Mouse (Mus musculus) kidney, adult 2 months (tissue): ENCODE data around the gene Tbc1d7. TPM values are rescaled to one million over a fixed set of nuclear protein-coding genes. Genes with fewer than 3 reads are reported as not detected.

Experiments
- DNase-seq: peaks from one replicate; pipeline ENCODE4 v3.0.0; 2021
- H3K27ac ChIP-seq: fragments of 200-500 bp; 2 replicates; pipeline ENCODE4 v1.5.1; 2012; ENCODE audit warnings: low read depth, low read length, control low read depth, inconsistent platforms; ENCODE audit not compliant: insufficient read depth
- H3K27me3 ChIP-seq: fragments of 200-500 bp; replicated peaks from 2 replicates; pipeline ENCODE4 v1.6.1; 2012; ENCODE audit warnings: mild to moderate bottlenecking, moderate library complexity, low read length, inconsistent platforms; ENCODE audit not compliant: control insufficient read depth, insufficient read depth
- H3K36me3 ChIP-seq: fragments of 200-500 bp; 2 replicates; pipeline ENCODE4 v1.6.1; 2012; ENCODE audit warnings: mild to moderate bottlenecking, moderate library complexity, low read length, inconsistent platforms; ENCODE audit not compliant: control insufficient read depth, insufficient read depth
- H3K4me1 ChIP-seq: fragments of 200-500 bp; 2 replicates; pipeline ENCODE4 v1.6.1; 2011; ENCODE audit warnings: low read length; ENCODE audit not compliant: control insufficient read depth, insufficient read depth
- H3K4me3 ChIP-seq: fragments of 200-500 bp; 2 replicates; pipeline ENCODE4 v1.5.1; 2011; ENCODE audit warnings: mild to moderate bottlenecking, low read depth, low read length, control low read depth; ENCODE audit not compliant: insufficient read depth
- CTCF ChIP-seq: fragments of 200-500 bp; conservative IDR thresholded peaks from 2 replicates; pipeline ENCODE4 v1.5.1; 2011; ENCODE audit warnings: low read depth, mild to moderate bottlenecking, control low read depth, low read length, moderate library complexity, mixed read lengths; ENCODE audit not compliant: insufficient read depth, insufficient read length
- POLR2A ChIP-seq: fragments of 200-500 bp; IDR thresholded peaks from one replicate; pipeline ENCODE4 v1.6.1; 2011; ENCODE audit warnings: low read depth, low read length, control low read depth
- WGBS: fragments of 180-500 bp; shearing (Covaris S2); methylation state at CpG from one replicate; pipeline ENCODE4 v1.1.7; 2018; 5-methylcytosine and 5-hydroxymethylcytosine counted together
- polyA plus RNA-seq: library from polyadenylated mRNA; depleted of rRNA; stranded (reverse); fragments of >200 nt; gene quantifications from 2 replicates; pipeline ENCODE4 v1.2.3, GENCODE M21; 2012

Gene Tbc1d7
- polyA plus RNA-seq, 1 experiment, result 33.7 TPM

DNA sequence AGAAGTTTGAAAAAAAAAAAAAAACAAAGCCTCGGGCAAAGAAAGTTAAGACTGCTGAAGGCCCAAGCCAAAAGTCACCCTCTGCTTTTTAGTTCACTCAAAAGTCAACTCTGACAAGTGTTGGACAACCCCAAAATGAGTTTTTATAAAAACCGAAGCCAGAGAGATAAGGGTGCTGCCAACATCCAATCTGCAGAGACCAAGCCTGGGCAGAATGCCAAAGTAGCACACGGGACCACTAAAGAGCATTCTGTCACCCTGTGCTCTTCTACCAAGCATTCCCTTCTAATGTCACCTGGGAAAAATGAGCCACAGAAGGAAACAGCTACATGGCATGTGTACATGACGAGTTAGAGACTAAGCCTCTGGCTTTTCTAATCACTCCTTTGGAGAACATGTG is 36.8 kb downstream of the Tbc1d7 start:
- peaks cover 10% of the 10 kb centered on the region for H3K4me1 ChIP-seq
- WGBS, result 43% methylated on average over 4 of the region's 4 CpGs
- no peaks in the 10 kb centered on the region for H3K27me3 ChIP-seq
- H3K4me3 ChIP-seq, result no peak overlapping the region
- no peak for TF ChIP-seq POLR2A
- TF ChIP-seq CTCF, result no peak
- H3K36me3 ChIP-seq, result no peaks in the 10 kb centered on the region
- no peak overlapping the region for H3K27ac ChIP-seq
- DNase-seq, result no peak

DNA sequence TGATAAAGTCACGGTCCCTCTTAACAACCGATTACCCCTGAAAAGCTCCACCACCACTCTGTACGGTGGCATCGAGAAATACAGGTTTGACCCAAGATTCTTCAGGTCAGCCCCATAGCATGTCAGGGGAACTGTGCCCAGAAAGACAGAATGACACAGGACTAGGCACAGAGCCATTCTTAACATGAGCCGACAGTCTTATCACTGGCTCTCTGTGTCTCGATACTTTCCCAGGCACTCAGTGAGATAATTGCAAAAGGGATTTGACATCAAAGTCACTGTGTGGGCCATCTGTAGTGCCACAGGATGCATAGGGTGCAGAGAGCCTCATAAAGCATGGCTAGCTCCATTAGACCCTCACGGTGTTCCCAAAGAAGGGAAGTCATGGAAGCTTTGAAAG is 37.9 kb downstream of the Tbc1d7 start:
- Histone ChIP-seq H3K4me1 (peaks cover 10% of the 10 kb centered on the region), H3K27me3 (no peaks in the 10 kb centered on the region), H3K27ac (no peak overlapping the region), H3K36me3 (no peaks in the 10 kb centered on the region), H3K4me3 (no peak overlapping the region)
- WGBS, result 91% methylated on average over 7 of the region's 7 CpGs
- DNase-seq, result no peak
- TF ChIP-seq POLR2A (no peak), CTCF (no peak)

DNA sequence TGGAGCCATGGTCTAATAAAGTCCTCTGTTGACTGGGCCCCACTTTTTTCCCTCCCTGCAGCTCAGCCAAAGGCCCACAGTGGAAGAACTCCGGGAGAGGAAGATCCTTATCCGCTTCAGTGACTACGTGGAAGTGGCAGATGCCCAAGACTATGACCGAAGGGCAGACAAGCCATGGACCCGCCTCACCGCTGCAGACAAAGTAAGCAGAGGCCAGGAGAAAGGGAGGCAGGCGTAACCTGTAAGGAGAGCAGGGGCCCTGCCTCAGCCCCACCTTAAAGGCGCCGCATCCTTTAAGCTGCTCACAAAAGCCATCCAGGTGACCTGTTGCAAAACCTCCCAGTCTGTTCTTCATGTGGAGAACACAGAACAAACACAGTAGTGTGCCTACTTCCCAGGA is 38.4 kb downstream of the Tbc1d7 start:
- peaks cover 10% of the 10 kb centered on the region for H3K4me1 ChIP-seq
- TF ChIP-seq POLR2A (no peak), CTCF (no peak)
- 46% methylated on average over 9 of the region's 9 CpGs for WGBS
- no peaks in the 10 kb centered on the region for H3K27me3 ChIP-seq
- no peak overlapping the region for H3K27ac ChIP-seq
- H3K36me3 ChIP-seq, result no peaks in the 10 kb centered on the region
- no peak overlapping the region for H3K4me3 ChIP-seq
- DNase-seq, result peak; percentile 72

DNA sequence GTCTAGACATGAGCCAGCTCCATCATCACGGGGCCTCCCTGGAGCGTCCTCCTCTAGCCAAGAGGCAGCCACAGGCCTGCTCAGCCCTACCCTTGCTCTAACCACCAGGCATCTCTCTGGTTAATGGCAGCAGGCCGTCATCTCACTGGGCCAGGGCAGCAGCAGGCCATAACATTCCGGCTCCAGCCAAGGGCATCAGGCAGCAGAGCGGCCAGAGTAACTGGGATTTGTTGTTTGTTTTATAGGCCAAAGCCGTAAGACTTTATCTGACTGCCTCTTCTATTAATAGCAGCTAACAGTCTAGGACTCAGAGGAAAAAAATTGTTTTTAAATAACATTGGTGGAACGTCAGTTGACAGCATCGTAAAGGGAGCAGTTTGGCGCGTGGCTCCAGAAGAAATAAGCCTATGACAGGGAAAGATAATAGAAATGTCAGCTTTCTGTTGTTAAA is 39.5 kb downstream of the Tbc1d7 start:
- Histone ChIP-seq H3K4me1 (peaks cover 10% of the 10 kb centered on the region), H3K4me3 (no peak overlapping the region), H3K36me3 (no peaks in the 10 kb centered on the region), H3K27me3 (no peaks in the 10 kb centered on the region), H3K27ac (peak overlapping the region; percentile 74; the same call in 1 of the 2 replicates)
- TF ChIP-seq POLR2A, result no peak
- TF ChIP-seq CTCF, result no peak
- WGBS, result 57% methylated on average over 10 of the region's 10 CpGs
- DNase-seq, result peak; percentile 57

DNA sequence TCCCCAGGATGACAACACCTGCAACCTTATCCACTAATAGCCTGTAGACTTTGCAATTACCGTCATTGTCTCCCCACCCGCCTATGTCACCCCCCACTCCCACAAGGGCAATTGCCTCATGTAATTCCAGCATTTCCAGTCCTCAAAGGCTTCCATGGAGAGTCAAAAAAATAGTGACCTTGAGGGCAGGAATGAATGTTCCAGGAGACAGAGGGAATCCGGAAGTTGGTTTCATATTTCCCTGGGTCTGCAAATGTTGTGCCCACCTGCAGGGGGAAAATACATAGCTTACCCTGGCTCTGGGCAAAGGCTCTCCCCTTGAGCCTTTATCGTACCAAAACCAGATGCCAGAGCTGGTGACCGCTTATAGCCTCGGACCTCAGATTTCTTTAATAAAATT is 41.1 kb downstream of the Tbc1d7 start:
- no peaks in the 10 kb centered on the region for H3K36me3 ChIP-seq
- no peak overlapping the region for H3K4me3 ChIP-seq
- peaks cover 10% of the 10 kb centered on the region for H3K4me1 ChIP-seq
- no peak for DNase-seq
- 70% methylated on average over 6 of the region's 6 CpGs for WGBS
- no peaks in the 10 kb centered on the region for H3K27me3 ChIP-seq
- TF ChIP-seq POLR2A (no peak), CTCF (no peak)
- H3K27ac ChIP-seq, result no peak overlapping the region

DNA sequence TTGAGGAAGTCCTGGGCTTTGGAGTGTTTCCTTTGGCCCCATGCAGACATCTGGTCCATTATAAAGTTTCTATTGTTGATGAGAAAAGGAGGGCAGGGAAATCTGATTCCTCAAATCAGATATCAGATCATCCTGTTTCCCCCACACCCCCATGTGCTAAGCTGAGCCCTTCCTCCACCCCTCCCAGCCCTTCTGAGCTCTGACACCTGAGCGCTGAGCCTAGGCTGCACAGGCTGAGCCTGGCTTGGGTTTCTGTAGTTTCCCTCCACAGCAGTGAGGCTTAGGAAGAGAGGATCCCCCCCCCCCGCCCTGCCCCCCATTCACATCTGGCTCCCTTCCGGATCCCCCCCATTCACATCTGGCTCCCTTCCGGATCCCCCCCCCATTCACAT is 46.6 kb downstream of the Tbc1d7 start:
- Histone ChIP-seq H3K27me3 (no peaks in the 10 kb centered on the region), H3K4me3 (no peak overlapping the region), H3K4me1 (no peaks in the 10 kb centered on the region), H3K36me3 (no peaks in the 10 kb centered on the region), H3K27ac (no peak overlapping the region)
- 33% methylated on average over 4 of the region's 4 CpGs for WGBS
- no peak for TF ChIP-seq CTCF
- TF ChIP-seq POLR2A, result no peak
- DNase-seq, result no peak

DNA sequence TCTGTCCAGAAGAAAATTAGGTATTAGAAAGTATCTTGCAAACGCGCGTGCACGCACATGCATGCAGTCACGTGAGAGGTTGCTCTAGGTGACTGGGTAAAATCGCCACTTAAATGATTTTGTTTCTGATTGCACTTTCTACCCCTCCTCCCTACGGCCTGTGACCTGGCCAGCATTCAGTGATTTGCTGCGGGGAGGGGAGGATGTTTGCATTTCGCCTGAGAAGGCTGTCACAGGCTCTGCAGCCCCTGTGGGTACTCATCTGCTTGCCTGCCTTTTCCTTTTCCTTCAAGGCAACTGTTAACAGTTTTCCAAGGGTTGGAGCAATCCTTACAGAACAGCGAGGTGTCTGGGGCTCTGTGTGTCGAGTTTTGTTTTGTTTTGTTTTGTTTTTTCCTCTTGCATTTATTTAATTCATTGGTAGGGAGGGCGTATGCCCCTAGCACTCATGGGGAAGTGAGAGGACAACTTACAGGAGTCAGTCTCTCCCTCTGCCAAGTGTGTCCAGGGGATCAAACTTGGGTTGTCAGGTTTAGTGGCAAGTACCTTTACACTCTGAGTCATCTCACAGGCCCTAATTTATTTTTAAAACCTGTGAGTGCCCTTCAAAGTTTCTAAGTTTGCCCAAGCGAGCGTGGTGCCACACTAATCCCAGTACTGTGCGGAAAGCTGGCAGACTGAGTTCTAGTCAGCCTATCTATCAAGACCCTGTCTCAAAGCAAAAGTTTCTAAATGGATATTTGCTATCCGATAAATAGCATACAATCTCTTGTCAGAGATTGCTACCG is 47.2 kb downstream of the Tbc1d7 start:
- DNase-seq, result no peak
- no peak overlapping the region for H3K27ac ChIP-seq

More for the DNA sequence above, 47.2 kb downstream of the Tbc1d7 start:
- WGBS, result 50% methylated on average over 17 of the region's 17 CpGs
- no peak for TF ChIP-seq CTCF
- no peak for TF ChIP-seq POLR2A
- no peaks in the 10 kb centered on the region for H3K36me3 ChIP-seq
- no peaks in the 10 kb centered on the region for H3K4me1 ChIP-seq
- H3K4me3 ChIP-seq, result no peak overlapping the region
- H3K27me3 ChIP-seq, result no peaks in the 10 kb centered on the region
